Mouse (Mus musculus): ENCODE measurements at regions not wholly inside any gene's neighbourhood (a gene's known extent, or its start where the extent isn't known, plus 50 kb on each side); places are given as distances from the start of the nearest gene placed in this dataset.
A peak's percentile ranks its signal among the peaks of the same experiment; 100 is the strongest.

DNA sequence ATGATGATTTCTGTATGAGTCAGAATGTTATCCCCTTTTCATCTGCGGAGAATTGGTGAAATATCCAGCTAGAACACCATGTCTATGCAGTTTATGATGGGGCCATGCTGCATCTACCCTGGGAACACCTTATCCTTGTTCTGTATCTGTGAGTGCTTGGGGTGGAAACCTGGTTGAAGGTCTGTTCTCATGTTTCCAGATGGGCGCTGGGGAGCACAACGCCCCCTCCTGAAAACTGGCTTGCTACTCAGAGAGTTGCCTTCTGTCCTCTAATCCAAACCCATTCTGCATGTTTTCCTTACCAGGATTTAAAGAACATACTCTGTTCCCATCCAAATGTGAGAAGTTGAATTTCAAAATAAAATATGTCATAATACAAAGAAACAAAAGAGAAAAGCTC lies 1239.5 kb upstream of the Zeb2 start:
- DNase-seq: no peak

GRCm38 (mm10) chr2:46340694-46341093 lies 1223.5 kb upstream of the Zeb2 start:
- DNase-seq: no peak

DNA sequence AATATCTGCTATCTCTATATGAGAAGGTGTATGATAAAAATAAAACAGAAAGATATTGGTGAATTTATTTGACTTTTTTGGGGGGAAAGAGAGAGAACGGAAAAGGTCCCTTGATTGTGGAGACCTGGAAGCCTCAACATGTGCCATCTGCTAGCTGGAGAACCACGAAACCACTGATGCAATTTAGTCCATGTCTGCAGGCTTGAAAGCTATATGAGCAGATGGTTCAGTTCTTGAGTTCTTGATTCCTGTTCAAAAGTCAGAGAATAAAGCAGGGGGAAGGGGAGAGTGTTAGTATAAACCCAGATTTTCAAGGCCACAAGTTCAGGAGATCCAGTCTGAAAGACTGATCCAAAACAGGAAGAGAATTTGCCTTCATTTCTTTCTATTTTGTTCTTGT lies 1199.5 kb upstream of the Zeb2 start:
- DNase-seq: no peak

DNA sequence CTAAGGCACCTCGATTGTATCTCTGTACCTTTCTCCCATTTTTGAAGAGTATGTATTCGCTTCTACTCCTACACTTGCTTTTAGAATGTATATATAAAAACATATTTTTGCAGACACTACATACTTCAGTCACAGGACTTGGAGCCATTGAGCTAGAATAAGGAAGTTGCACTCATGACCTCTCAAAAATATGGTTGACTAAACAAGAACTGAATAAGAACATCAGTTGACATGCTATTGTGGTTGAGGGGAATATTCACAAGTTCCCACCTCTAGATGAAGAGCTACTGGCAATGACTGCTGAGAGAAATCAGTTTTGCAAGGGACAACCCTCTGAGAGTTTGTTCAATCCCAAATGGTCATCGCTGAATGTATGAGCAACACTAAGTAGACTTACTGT lies 1198.0 kb upstream of the Zeb2 start:
- DNase-seq: no peak

- DNase-seq: no peak
These were observed 1190.5 kb upstream of the Zeb2 start for GRCm38 (mm10) chr2:46307582-46308153.

- DNase-seq: no peak
These were observed 1185.4 kb upstream of the Zeb2 start for GRCm38 (mm10) chr2:46302627-46303026.

- no peak for DNase-seq
These were observed 1180.2 kb upstream of the Zeb2 start for GRCm38 (mm10) chr2:46297274-46297843.

- DNase-seq: no peak
These were observed 1166.9 kb upstream of the Zeb2 start for GRCm38 (mm10) chr2:46283929-46284598.

DNA sequence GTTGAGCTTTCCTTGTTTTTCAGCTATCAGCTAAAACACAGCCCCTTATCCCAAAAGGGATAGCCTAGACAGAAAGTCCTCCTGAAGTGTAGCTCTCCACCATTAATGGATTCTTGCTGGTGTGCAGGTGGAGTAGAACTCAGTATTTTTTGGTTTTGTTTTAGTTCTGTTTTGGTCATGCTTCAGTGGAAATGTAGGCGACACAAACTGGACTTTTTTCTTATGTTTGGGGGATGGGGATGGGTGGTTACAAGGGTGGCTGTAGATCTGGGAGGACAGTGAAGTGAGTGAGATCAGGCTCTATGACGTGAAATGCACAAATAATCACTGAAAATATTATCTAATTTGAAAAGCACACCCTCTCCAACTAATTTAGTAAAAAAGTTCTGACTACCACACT lies 1163.6 kb upstream of the Zeb2 start:
- no peak for DNase-seq

- no peak for DNase-seq
These were observed 1144.4 kb upstream of the Zeb2 start for GRCm38 (mm10) chr2:46261618-46262017.

GRCm38 (mm10) chr2:46251562-46251961 lies 1134.4 kb upstream of the Zeb2 start:
- DNase-seq: no peak

DNA sequence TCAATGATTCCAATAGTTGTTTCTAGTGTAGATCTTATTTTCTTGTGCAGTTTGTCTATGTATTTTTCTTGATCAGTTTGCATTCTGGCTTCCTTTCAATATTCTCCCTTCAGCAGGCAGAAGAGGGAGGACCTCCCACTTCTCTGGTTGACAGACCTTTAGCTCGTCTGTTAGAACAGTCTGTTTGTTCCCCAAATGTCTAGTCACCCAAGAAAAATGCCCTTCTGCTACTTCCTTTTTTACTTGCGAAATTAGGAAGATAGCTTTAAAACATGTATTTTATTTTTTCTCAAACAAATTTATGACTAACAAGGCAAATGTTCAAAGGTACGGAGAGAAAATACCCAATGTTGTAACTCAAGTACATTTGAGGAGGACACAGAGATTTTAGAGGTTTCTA lies 1128.5 kb upstream of the Zeb2 start:
- no peak for DNase-seq

DNA sequence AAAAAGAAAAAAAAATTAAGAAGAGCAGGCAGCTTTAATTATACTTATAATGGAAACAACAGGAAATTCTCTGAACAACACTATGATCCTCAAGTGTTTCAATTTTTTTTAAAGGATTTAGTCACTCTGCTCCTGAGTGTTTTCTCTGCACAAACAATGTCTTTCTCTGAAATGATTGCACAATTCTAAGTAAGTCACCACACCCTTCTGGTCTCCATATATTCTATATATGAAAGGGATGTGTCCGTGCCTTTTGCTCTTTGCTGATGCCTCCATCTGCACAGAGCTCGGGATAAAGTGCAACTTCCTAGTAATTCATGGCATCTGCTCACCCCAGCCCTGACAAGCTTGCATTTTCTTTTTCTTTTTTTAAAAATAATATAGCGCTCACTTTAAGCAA lies 1127.5 kb upstream of the Zeb2 start:
- no peak for DNase-seq

- DNase-seq: no peak
These were observed 1125.6 kb upstream of the Zeb2 start for GRCm38 (mm10) chr2:46242806-46243205.

DNA sequence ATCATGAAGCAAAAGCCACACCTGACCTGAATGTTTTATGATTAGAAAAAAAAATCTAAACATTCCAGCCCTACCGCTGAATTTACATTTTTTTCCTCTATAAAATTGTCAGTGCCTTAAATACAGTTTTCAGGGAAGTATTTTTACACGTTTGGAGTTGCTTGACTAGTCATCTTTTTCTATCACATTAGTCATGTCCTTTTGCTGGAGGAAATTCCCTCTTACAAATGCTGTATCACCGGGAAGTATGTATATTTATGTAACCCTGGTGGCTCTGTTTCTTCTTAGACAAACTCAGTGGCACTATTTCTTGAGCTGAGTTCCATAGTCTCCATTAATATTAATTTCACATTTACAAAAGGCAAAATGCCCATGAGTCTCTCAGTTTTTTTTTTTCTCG lies 1122.7 kb upstream of the Zeb2 start:
- DNase-seq: no peak

DNA sequence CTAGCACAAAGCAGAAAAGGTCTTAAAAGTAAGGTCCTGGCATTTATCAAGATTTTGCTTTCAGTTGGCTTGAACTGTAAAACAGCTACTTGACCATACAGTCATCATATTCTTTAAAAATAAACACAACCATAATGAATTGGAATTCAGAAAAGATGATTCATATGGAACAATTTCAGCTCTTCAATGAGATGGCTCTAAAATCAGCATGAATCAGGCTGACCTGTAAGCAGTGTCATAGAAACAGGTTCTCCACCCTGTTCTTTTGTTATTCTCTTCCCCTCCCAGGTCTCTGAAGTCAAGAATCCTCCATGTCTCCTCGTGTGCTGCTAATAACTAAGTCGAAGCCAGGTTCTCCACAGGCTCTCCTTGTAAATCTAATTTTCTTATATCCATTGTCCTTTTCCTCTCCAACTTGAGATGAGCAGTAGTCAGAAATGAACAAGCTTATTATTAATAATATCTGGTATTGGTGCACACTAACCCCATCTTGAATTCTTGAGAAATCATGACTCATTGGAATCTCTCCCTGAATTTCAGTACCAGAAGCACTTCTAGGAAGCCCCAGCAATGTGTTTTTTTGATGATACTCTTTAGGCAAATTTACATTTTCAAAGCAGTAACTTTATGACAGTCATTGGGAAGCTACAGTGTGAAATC lies 1113.7 kb upstream of the Zeb2 start:
- no peak for DNase-seq

DNA sequence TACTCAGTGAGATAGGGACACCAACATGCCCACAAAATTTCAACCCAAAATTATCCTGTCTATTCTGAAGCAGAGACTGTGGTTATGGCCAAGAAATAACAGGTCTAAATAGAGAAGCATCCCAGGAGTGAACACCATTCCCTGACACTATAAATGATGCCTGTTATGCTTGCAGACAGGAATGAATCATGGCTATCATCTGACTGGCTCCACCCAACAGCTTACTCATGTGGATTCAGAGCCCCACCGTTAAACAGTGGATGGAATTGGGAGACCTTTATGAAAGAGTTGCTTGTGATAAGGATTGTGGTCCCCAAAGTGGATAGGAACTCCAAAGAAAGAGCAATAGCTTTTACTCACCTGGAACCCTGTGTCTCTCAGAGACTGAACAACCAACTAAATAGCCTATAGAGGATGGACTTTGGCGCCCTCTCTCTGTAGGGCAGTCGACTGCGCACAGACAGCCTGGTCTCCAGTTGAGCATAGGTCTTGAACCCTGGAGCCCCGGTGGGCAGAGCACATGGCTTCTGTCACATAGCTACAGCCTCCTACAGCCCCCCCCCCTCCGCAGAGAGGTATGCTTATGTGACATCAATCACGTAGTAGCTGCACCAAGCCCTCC lies 1101.3 kb upstream of the Zeb2 start:
- peak; percentile 11 for DNase-seq

DNA sequence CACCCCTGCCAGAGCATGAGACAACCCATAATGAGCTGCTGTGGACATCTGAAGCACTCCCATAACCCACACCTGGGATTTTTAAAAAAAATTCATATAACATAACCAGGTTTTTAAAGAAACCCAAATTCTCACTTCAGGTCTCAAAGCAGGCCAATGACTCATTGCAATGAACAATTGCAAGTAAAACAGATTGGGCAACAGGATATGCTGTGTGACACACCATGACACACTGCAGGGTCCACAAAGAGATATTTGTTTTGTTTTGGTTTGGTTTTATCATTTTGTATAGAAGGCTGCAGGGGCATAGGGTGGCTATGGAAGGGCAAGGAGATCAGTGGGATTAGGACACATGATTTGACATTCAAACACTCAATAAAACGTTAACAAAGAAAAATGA lies 1082.1 kb upstream of the Zeb2 start:
- no peak for DNase-seq

DNA sequence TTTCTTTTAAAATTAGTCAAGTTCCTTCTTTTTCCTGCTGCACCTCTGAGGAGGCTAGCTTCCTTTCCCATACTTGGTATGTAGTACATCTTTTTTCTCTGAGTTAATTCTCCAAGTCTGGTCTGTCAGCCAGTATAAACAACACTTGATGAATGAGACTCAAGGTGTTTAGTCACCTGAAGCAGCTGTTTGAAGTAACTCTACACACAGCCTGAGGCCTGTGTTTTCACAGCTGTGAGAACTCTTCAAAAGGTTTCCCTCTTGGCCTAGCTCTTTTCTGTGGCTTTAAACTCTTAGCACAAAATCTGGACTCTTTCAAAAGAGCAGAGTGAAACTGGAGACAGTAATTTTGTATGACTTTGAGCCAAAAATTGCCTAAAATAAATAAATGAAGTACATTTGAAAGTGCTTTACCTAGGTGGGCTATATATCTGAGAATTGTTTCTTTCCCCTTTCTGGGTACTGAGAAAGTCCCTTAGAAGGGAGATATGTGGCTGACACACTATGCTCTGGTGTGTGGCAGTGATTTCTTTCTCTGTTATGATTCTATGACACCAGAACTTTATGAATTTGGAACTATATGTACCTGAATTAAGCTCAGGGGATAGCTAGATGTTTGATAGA lies 1070.2 kb upstream of the Zeb2 start:
- no peak for DNase-seq

DNA sequence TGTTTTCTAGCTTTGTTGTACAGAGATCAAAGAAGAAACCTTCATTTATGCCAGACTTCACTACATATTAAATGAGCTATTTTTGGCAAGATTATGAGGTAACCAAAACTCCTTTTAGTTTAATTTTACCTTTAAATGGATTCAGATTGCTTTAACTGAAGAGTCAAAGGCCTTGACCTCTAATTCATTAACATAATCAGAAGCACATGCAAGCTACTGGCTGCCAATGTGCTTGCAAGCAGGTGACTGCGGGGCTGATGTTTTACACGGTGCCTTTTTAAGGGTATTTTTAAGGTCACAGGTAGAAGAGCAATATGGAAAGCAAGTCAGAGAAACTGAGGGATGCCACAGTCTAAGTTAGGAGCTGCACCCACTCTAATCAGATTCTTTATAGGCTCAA lies 1066.0 kb upstream of the Zeb2 start:
- no peak for DNase-seq

DNA sequence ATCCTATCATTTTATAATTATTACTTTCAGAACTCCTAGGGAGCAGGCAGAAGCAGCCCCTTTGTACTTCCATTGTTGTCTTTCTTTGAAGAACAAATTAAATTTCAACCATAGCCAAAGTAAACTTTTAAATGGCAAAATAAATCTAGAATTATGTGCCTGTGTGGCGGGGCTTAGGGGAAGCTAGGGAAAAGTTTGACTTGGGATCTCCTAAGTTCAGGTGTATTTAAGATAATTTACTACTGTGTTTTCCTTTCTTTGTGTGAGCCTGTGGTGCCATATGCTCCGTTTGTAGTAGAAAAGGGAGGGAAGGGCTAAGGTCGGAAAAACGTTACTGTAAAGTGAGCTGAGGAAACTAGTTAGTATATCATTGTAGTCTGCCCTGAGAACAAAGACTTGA lies 1062.5 kb upstream of the Zeb2 start:
- no peak for DNase-seq

GRCm38 (mm10) chr2:46168488-46168887 lies 1051.3 kb upstream of the Zeb2 start:
- DNase-seq: no peak

DNA sequence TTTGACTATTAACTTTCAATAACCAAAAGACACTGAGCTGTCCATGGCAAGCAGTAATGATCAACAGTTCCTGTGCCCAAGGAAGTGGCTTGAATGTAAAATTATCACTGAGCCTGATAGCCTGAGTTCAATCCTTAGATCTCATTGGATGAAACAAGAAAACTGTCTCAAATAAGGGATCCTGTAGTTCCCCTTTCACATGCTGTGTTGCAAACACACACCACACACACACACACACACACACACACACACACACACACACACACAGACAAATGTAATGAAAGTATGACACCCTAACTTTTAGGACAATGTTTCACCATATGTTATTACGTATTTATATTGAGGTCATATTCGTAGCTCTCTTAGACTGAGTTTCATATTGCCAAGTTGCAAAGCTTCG lies 1032.7 kb upstream of the Zeb2 start:
- DNase-seq: no peak

Data from thymus, postnatal 25 days (tissue).